Comparison of ENCODE assay signal across 22 mouse cellular contexts in genomic region chr12:75683598-75683997, GRCm38 (mm10). TPM values are rescaled to one million over a fixed set of nuclear protein-coding genes. Genes with fewer than 3 reads are reported as not detected.
DNase-seq lines count a peak whose midpoint lies in the region; ATAC-seq and TF ChIP-seq lines count a peak whose summit lies in the region.
"Had no signal": no experiment of that assay in that cellular context is flagged by ENCODE, and none has a peak within 500 bp of the region (broad histone marks: within the 10 kb centered on the region; RNA-seq: fewer than 3 reads in every experiment).

No protein-coding gene starts in this region.

- peak; percentile 69 for DNase-seq in kidney, adult 11 months
- DNase-seq in kidney, postnatal 4 days = no peak
- DNase-seq in liver, adult 2 months (ENCODE audit: extremely low read depth, low read depth, low spot score) = peak; percentile 63
- peak; percentile 18 for DNase-seq in kidney, postnatal 10 days
- DNase-seq in stomach, postnatal 0 days (ENCODE audit: low spot score) = no peak
- DNase-seq in frontal cortex, adult 2 months (ENCODE audit: extremely low spot score in 1 of 2, low spot score in 1 of 2) = no peak
- no peak for DNase-seq in cerebellum, adult 11-12 months
- DNase-seq: adrenal gland, adult 2 months; adrenal gland, postnatal 36 days; cerebellum, adult 18-20 months; cerebellum, adult 9-11 months; cerebellum, postnatal 36 days; heart, postnatal 14 days had no signal

- no peak overlapping the region for H3K9ac ChIP-seq in liver, adult 2 months (ENCODE audit: low read depth, low read length)
- H3K9ac ChIP-seq in liver, embryonic 12.5 days = no peak overlapping the region
- H3K9ac ChIP-seq in stomach, postnatal 0 days (ENCODE audit: low read length) = no peak overlapping the region
- H3K9ac ChIP-seq: embryonic facial prominence, embryonic 13.5 days; forebrain, embryonic 13.5 days; hindbrain, embryonic 13.5 days had no signal

- no peak overlapping the region for H3K4me2 ChIP-seq in liver, embryonic 12.5 days
- no peak overlapping the region for H3K4me2 ChIP-seq in stomach, postnatal 0 days (replicated peaks; ENCODE audit: low read depth)
- H3K4me2 ChIP-seq: embryonic facial prominence, embryonic 13.5 days; forebrain, embryonic 13.5 days; hindbrain, embryonic 13.5 days had no signal

- no peaks in the 10 kb centered on the region for H3K36me3 ChIP-seq in liver, adult 2 months (ENCODE audit: control insufficient read depth, insufficient read depth, low read length)
- no peaks in the 10 kb centered on the region for H3K36me3 ChIP-seq in liver, embryonic 12.5 days
- H3K36me3 ChIP-seq in stomach, postnatal 0 days (ENCODE audit: control insufficient read depth, insufficient read depth, low read length) = no peaks in the 10 kb centered on the region
- H3K36me3 ChIP-seq: embryonic facial prominence, embryonic 13.5 days; heart, embryonic 10.5 days; hindbrain, embryonic 13.5 days had no signal

- H3K4me1 ChIP-seq in liver, adult 2 months (ENCODE audit: control insufficient read depth, insufficient read depth, low read length) = no peaks in the 10 kb centered on the region; the same call in 1 of the 2 replicates
- no peaks in the 10 kb centered on the region for H3K4me1 ChIP-seq in liver, embryonic 12.5 days
- H3K4me1 ChIP-seq in stomach, postnatal 0 days (replicated peaks; ENCODE audit: control insufficient read depth, insufficient read depth) = no peaks in the 10 kb centered on the region
- H3K4me1 ChIP-seq: embryonic facial prominence, embryonic 13.5 days; forebrain, embryonic 13.5 days; heart, embryonic 10.5 days; hindbrain, embryonic 13.5 days had no signal

- TF ChIP-seq POLR2A in liver, adult 2 months (IDR thresholded peaks at IDR 0.05; ENCODE audit: extremely low read depth, insufficient read depth, low read length) = no peak

- no peaks in the 10 kb centered on the region for H3K27me3 ChIP-seq in liver, adult 2 months (ENCODE audit: control insufficient read depth, insufficient read depth, low read length)
- no peaks in the 10 kb centered on the region for H3K27me3 ChIP-seq in liver, embryonic 12.5 days (replicated peaks)
- no peaks in the 10 kb centered on the region for H3K27me3 ChIP-seq in stomach, postnatal 0 days (ENCODE audit: control insufficient read depth, insufficient read depth, low read length)
- H3K27me3 ChIP-seq: CH12.LX; embryonic facial prominence, embryonic 13.5 days; forebrain, embryonic 13.5 days; hindbrain, embryonic 13.5 days; Patski had no signal

- H3K27ac ChIP-seq in liver, adult 2 months (replicated peaks; ENCODE audit: insufficient read depth, low read depth, low read length) = no peak overlapping the region
- H3K27ac ChIP-seq in liver, embryonic 12.5 days = no peak overlapping the region
- no peak overlapping the region for H3K27ac ChIP-seq in stomach, postnatal 0 days (replicated peaks)
- H3K27ac ChIP-seq: embryonic facial prominence, embryonic 13.5 days; forebrain, embryonic 13.5 days; heart, embryonic 10.5 days; hindbrain, embryonic 13.5 days; hindbrain, postnatal 0 days had no signal

- no peaks in the 10 kb centered on the region for H3K79me2 ChIP-seq in liver, adult 2 months (ENCODE audit: control insufficient read depth, insufficient read depth, low read length)

- WGBS in liver, adult 2 months = 64% methylated on average over 4 of the region's 4 CpGs
- WGBS in liver, embryonic 12.5 days (ENCODE audit: insufficient replicate concordance) = 79% methylated on average over 4 of the region's 4 CpGs
- 80% methylated on average over 4 of the region's 4 CpGs for WGBS in stomach, postnatal 0 days

- H3K9me3 ChIP-seq in liver, embryonic 12.5 days (replicated peaks) = 0 out of 2 replicates have a peak, but pooled peaks cover 3% of the 10 kb centered on the region
- H3K9me3 ChIP-seq in stomach, postnatal 0 days (ENCODE audit: control insufficient read depth, low read length) = no peaks in the 10 kb centered on the region
- H3K9me3 ChIP-seq: embryonic facial prominence, embryonic 13.5 days; forebrain, embryonic 13.5 days; heart, embryonic 10.5 days; hindbrain, embryonic 13.5 days had no signal

- no peak for TF ChIP-seq EP300 in stomach, postnatal 0 days (optimal IDR thresholded peaks at IDR 0.05)

- TF ChIP-seq CTCF in liver, adult 2 months (IDR thresholded peaks at IDR 0.05; ENCODE audit: low read depth, low read length) = no peak
- TF ChIP-seq CTCF in stomach, postnatal 0 days (IDR thresholded peaks at IDR 0.05; ENCODE audit: low read depth) = no peak

- ATAC-seq in liver, embryonic 12.5 days = no peak
- 0 out of 2 replicates have a peak, but pooled peaks have one; percentile 50 for ATAC-seq in stomach, postnatal 0 days (ENCODE audit: low FRiP score, low TSS enrichment)
- ATAC-seq: activated CD4-positive, CD25-positive, alpha-beta regulatory T cell, adult 4 months; forebrain, embryonic 13.5 days; hindbrain, postnatal 0 days had no signal

- H3K4me3 ChIP-seq in liver, adult 2 months (ENCODE audit: insufficient read depth, low read depth, low read length) = no peak overlapping the region
- no peak overlapping the region for H3K4me3 ChIP-seq in liver, embryonic 12.5 days
- no peak overlapping the region for H3K4me3 ChIP-seq in stomach, postnatal 0 days (ENCODE audit: low read depth, low read length)
- H3K4me3 ChIP-seq: embryonic facial prominence, embryonic 13.5 days; forebrain, embryonic 13.5 days; heart, embryonic 10.5 days; hindbrain, embryonic 13.5 days had no signal

RNA-seq across cellular contexts. Expression of gene Wdr89, which starts 14.3 kb away (rescaled TPM):
- 1.8 and 2.3 TPM in 2 replicates for total RNA-seq in liver, adult 2 months (2014; rRNA removed)
- 1.9 and 2.1 TPM in 2 replicates for polyA plus RNA-seq in liver, adult 2 months (2012; rRNA removed)
- polyA plus RNA-seq in liver, embryonic 12.5 days (2016; fragmentation: Nextera tagmentation; extraction: Ambion mirVana) = 9.8 and 10.7 TPM in 2 replicates
- polyA plus RNA-seq in stomach, postnatal 0 days (2015; fragmentation: Nextera tagmentation; extraction: Ambion mirVana) = 5.9 and 6.1 TPM in 2 replicates
- polyA plus RNA-seq in frontal cortex, adult 2 months (2012; rRNA removed) = 5.3 and 6.6 TPM in 2 replicates

RNA-seq across cellular contexts. Expression of gene Sgpp1, which starts 51.9 kb away (rescaled TPM):
- total RNA-seq in liver, adult 2 months (2014; rRNA removed) = 42.8 and 45.7 TPM in 2 replicates
- 36.1 and 42.2 TPM in 2 replicates for polyA plus RNA-seq in liver, adult 2 months (2012; rRNA removed)
- polyA plus RNA-seq in liver, embryonic 12.5 days (2016; fragmentation: Nextera tagmentation; extraction: Ambion mirVana) = 22.3 and 22.7 TPM in 2 replicates
- polyA plus RNA-seq in stomach, postnatal 0 days (2015; fragmentation: Nextera tagmentation; extraction: Ambion mirVana) = 31.8 and 35.7 TPM in 2 replicates
- polyA plus RNA-seq in frontal cortex, adult 2 months (2012; rRNA removed) = 26.4 and 29.3 TPM in 2 replicates

Comparison
In these comparisons a context has a peak if more than half of its experiments do, and no peak if none do; other contexts are left out.
1. DNase-seq: peak in kidney, adult 11 months (single experiment), liver, adult 2 months (single experiment) and kidney, postnatal 10 days (single experiment); none in kidney, postnatal 4 days (0 of 2), stomach, postnatal 0 days (single experiment), frontal cortex, adult 2 months (0 of 2) and cerebellum, adult 11-12 months (single experiment).